Mouse (Mus musculus) liver, embryonic 11.5 days (tissue): Measurements from ENCODE around the gene Pam. TPM values are rescaled to one million over a fixed set of nuclear protein-coding genes. Genes with fewer than 3 reads are reported as not detected.
"Not testable (repeated sequence)": the region's sequence is repeated elsewhere in the genome, so short reads cannot be mapped to it uniquely, and the experiment has no call there.

ENCODE experiments used
- ATAC-seq: fragments of 200-750 bp; cut with Nextera tagmentation; replicated peaks from 2 replicates; pipeline ENCODE4 v1.8.0; 2017; ENCODE audit warnings: moderate number of reproducible peaks, mild to moderate bottlenecking, moderate TSS enrichment, moderate library complexity; ENCODE audit not compliant: low FRiP score
- DNase-seq: peaks from one replicate; pipeline ENCODE4 v3.0.0-alpha.2; 2017; ENCODE audit warnings: low spot score
- H3K27ac ChIP-seq: fragments of 300-500 bp; sonication (generic); 2 replicates; pipeline ENCODE4 v1.5.1; 2014; ENCODE audit warnings: mild to moderate bottlenecking, low read depth, low read length, control low read depth
- H3K27me3 ChIP-seq: fragments of 300-500 bp; sonication (generic); replicated peaks from 2 replicates; pipeline ENCODE4 v1.6.1; 2014; ENCODE audit warnings: low read length, mixed read lengths; ENCODE audit not compliant: control insufficient read depth, insufficient read depth
- H3K36me3 ChIP-seq: fragments of 300-500 bp; sonication (generic); 2 replicates; pipeline ENCODE4 v1.6.1; 2014; ENCODE audit warnings: mild to moderate bottlenecking, low read length, moderate library complexity, mixed read lengths; ENCODE audit not compliant: control insufficient read depth, insufficient read depth
- H3K4me1 ChIP-seq: fragments of 300-500 bp; sonication (generic); replicated peaks from 2 replicates; pipeline ENCODE4 v1.6.1; 2014; ENCODE audit warnings: low read length, mixed read lengths; ENCODE audit not compliant: control insufficient read depth, insufficient read depth
- H3K4me2 ChIP-seq: fragments of 300-500 bp; sonication (generic); 2 replicates; pipeline ENCODE4 v1.6.1; 2014; ENCODE audit warnings: mild to moderate bottlenecking, control low read depth, moderate library complexity
- H3K4me3 ChIP-seq: fragments of 300-500 bp; sonication (generic); 2 replicates; pipeline ENCODE4 v1.5.1; 2014; ENCODE audit warnings: low read depth, low read length, control low read depth
- H3K9ac ChIP-seq: fragments of 300-500 bp; sonication (generic); 2 replicates; pipeline ENCODE4 v1.6.1; 2014; ENCODE audit warnings: low read depth, low read length, control low read depth
- H3K9me3 ChIP-seq: fragments of 300-500 bp; sonication (generic); 2 replicates; pipeline ENCODE4 v1.6.1; 2016; ENCODE audit warnings: low read length, inconsistent platforms, mixed read lengths; ENCODE audit not compliant: control insufficient read depth
- WGBS: fragments of 180-500 bp; shearing (Covaris S2); extraction: QIAGEN DNeasy Blood & Tissue Kit; methylation state at CpG from one replicate; pipeline ENCODE4 v1.1.7; 2014; 5-methylcytosine and 5-hydroxymethylcytosine counted together
- polyA plus RNA-seq: library from polyadenylated mRNA; unstranded; fragments of >200 nt; fragmentation: Nextera tagmentation; extraction: Ambion mirVana; gene quantifications from 2 replicates; pipeline ENCODE4 v1.2.1, GENCODE M21; 2014

Pam gene
- polyA plus RNA-seq, 1 experiment from 2014 or later: 16.1 TPM

- WGBS: under 1% methylated on average over 40 of the region's 40 CpGs
- Histone ChIP-seq H3K9me3 (no peaks in the 10 kb centered on the region), H3K4me2 (peak overlapping the region; percentile 81), H3K27me3 (no peaks in the 10 kb centered on the region), H3K4me1 (peaks cover 8% of the 10 kb centered on the region), H3K4me3 (peak overlapping the region; percentile 90), H3K36me3 (no peaks in the 10 kb centered on the region), H3K27ac (peak overlapping the region; percentile 84), H3K9ac (peak overlapping the region; percentile 88)
- ATAC-seq (peak; percentile 47), DNase-seq (peak; percentile 77)
Measured at GRCm38 (mm10) chr1:97769294-97769903, 326.0 kb downstream of the Pam start.

GRCm38 (mm10) chr1:97768906-97769293, 326.5 kb downstream of the Pam start:
- no peaks in the 10 kb centered on the region for H3K27me3 ChIP-seq
- H3K9ac ChIP-seq: peak overlapping the region; percentile 88
- ATAC-seq (no peak), DNase-seq (no peak)
- no peaks in the 10 kb centered on the region for H3K36me3 ChIP-seq
- no peaks in the 10 kb centered on the region for H3K9me3 ChIP-seq
- peak overlapping the region; percentile 81 for H3K4me2 ChIP-seq
- 9% methylated on average over 7 of the region's 7 CpGs for WGBS
- H3K4me3 ChIP-seq: peak overlapping the region; percentile 90
- H3K27ac ChIP-seq: peak overlapping the region; percentile 84
- peaks cover 8% of the 10 kb centered on the region for H3K4me1 ChIP-seq

GRCm38 (mm10) chr1:97768089-97768488, 327.4 kb downstream of the Pam start:
- Histone ChIP-seq H3K4me3 (peak overlapping the region; percentile 90; the same call in 1 of the 2 replicates), H3K4me1 (peaks cover 8% of the 10 kb centered on the region), H3K9me3 (no peaks in the 10 kb centered on the region), H3K36me3 (no peaks in the 10 kb centered on the region), H3K4me2 (peak overlapping the region; percentile 81), H3K27me3 (no peaks in the 10 kb centered on the region), H3K9ac (no peak overlapping the region), H3K27ac (no peak overlapping the region)
- DNase-seq (no peak), ATAC-seq (no peak)
- WGBS: 75% methylated on average over 2 of the region's 2 CpGs

- H3K4me2 ChIP-seq, H3K9me3 ChIP-seq, H3K36me3 ChIP-seq, H3K27me3 ChIP-seq, ATAC-seq, H3K27ac ChIP-seq, H3K4me1 ChIP-seq, H3K4me3 ChIP-seq, H3K9ac ChIP-seq, DNase-seq: not testable (repeated sequence)
- WGBS: 82% methylated on average over 4 of the region's 4 CpGs
Measured at GRCm38 (mm10) chr1:97765712-97766111, 329.7 kb downstream of the Pam start.

- no peak for DNase-seq
- peaks cover 1% of the 10 kb centered on the region; the same call in 1 of the 2 replicates for H3K36me3 ChIP-seq
- no peak for ATAC-seq
- 86% methylated on average over 6 of the region's 6 CpGs for WGBS
- H3K9me3 ChIP-seq: no peaks in the 10 kb centered on the region
- no peak overlapping the region for H3K27ac ChIP-seq
- no peaks in the 10 kb centered on the region for H3K27me3 ChIP-seq
- H3K4me2 ChIP-seq: no peak overlapping the region
- H3K4me1 ChIP-seq: no peaks in the 10 kb centered on the region
- no peak overlapping the region for H3K9ac ChIP-seq
- no peak overlapping the region for H3K4me3 ChIP-seq
Measured at GRCm38 (mm10) chr1:97761477-97761876, 334.0 kb downstream of the Pam start.

- DNase-seq (no peak), ATAC-seq (no peak)
- peaks cover 2% of the 10 kb centered on the region; the same call in 1 of the 2 replicates for H3K36me3 ChIP-seq
- WGBS: 72% methylated on average over 7 of the region's 7 CpGs
- no peaks in the 10 kb centered on the region for H3K4me1 ChIP-seq
- no peak overlapping the region for H3K9ac ChIP-seq
- no peak overlapping the region for H3K4me2 ChIP-seq
- H3K9me3 ChIP-seq: no peaks in the 10 kb centered on the region
- no peak overlapping the region for H3K27ac ChIP-seq
- H3K4me3 ChIP-seq: no peak overlapping the region
- no peaks in the 10 kb centered on the region for H3K27me3 ChIP-seq
Measured at GRCm38 (mm10) chr1:97760598-97760997, 334.8 kb downstream of the Pam start.

- peaks cover 3% of the 10 kb centered on the region; the same call in 1 of the 2 replicates for H3K36me3 ChIP-seq
- no peak overlapping the region for H3K4me3 ChIP-seq
- no peak overlapping the region for H3K9ac ChIP-seq
- H3K4me2 ChIP-seq: no peak overlapping the region
- H3K27me3 ChIP-seq: no peaks in the 10 kb centered on the region
- ATAC-seq (no peak), DNase-seq (no peak)
- H3K4me1 ChIP-seq: no peaks in the 10 kb centered on the region
- H3K9me3 ChIP-seq: no peaks in the 10 kb centered on the region
- H3K27ac ChIP-seq: no peak overlapping the region
Measured at GRCm38 (mm10) chr1:97759841-97760240, 335.6 kb downstream of the Pam start.

GRCm38 (mm10) chr1:97754392-97754791, 341.1 kb downstream of the Pam start:
- WGBS: 67% methylated on average over 4 of the region's 4 CpGs
- Histone ChIP-seq H3K4me1 (no peaks in the 10 kb centered on the region), H3K36me3 (peaks cover 4% of the 10 kb centered on the region; the same call in 1 of the 2 replicates), H3K4me3 (no peak overlapping the region), H3K4me2 (no peak overlapping the region), H3K27ac (no peak overlapping the region), H3K9me3 (no peaks in the 10 kb centered on the region), H3K27me3 (no peaks in the 10 kb centered on the region), H3K9ac (no peak overlapping the region)
- peak; percentile 64; the same call in 1 of the 2 replicates for ATAC-seq
- DNase-seq: no peak

- no peaks in the 10 kb centered on the region for H3K9me3 ChIP-seq
- no peak overlapping the region for H3K27ac ChIP-seq
- no peak overlapping the region for H3K4me2 ChIP-seq
- H3K4me3 ChIP-seq: no peak overlapping the region
- no peak overlapping the region for H3K9ac ChIP-seq
- H3K36me3 ChIP-seq: peaks cover 4% of the 10 kb centered on the region; the same call in 1 of the 2 replicates
- DNase-seq: no peak
- ATAC-seq: no peak
- H3K4me1 ChIP-seq: no peaks in the 10 kb centered on the region
- H3K27me3 ChIP-seq: no peaks in the 10 kb centered on the region
Measured at GRCm38 (mm10) chr1:97753216-97753615, 342.2 kb downstream of the Pam start.
